Mouse (Mus musculus) embryonic facial prominence, embryonic 14.5 days (tissue): Measurements from ENCODE around the gene Wdr38. TPM values are rescaled to one million over a fixed set of nuclear protein-coding genes. Genes with fewer than 3 reads are reported as not detected.

Experiments
- ATAC-seq: fragments of 200-750 bp; cut with Nextera tagmentation; 2 replicates; pipeline ENCODE4 v1.8.0; 2017; ENCODE audit warnings: low read depth, moderate number of reproducible peaks, moderate TSS enrichment
- DNase-seq: peaks from one replicate; pipeline ENCODE4 v3.0.0-alpha.2; 2015; ENCODE audit warnings: low spot score
- H3K27ac ChIP-seq: fragments of 300-500 bp; sonication (generic); replicated peaks from 2 replicates; pipeline ENCODE4 v1.5.1; 2014; ENCODE audit warnings: low read depth, mild to moderate bottlenecking, low read length, moderate library complexity
- H3K27me3 ChIP-seq: fragments of 300-500 bp; sonication (generic); replicated peaks from 2 replicates; pipeline ENCODE4 v1.6.1; 2014; ENCODE audit warnings: low read length; ENCODE audit not compliant: control insufficient read depth, insufficient read depth
- H3K36me3 ChIP-seq: fragments of 300-500 bp; sonication (generic); 2 replicates; pipeline ENCODE4 v1.6.1; 2014; ENCODE audit warnings: low read length, mixed read lengths; ENCODE audit not compliant: control insufficient read depth, insufficient read depth
- H3K4me1 ChIP-seq: fragments of 300-500 bp; sonication (generic); 2 replicates; pipeline ENCODE4 v1.6.1; 2014; ENCODE audit warnings: antibody characterized with exemption, low read length; ENCODE audit not compliant: control insufficient read depth, insufficient read depth
- H3K4me2 ChIP-seq: fragments of 300-500 bp; sonication (generic); 2 replicates; pipeline ENCODE4 v1.6.1; 2014; ENCODE audit warnings: low read depth, mild to moderate bottlenecking, low read length, moderate library complexity, mixed read lengths
- H3K4me3 ChIP-seq: fragments of 300-500 bp; sonication (generic); 2 replicates; pipeline ENCODE4 v1.5.1; 2014; ENCODE audit warnings: low read depth, mild to moderate bottlenecking, low read length
- H3K9ac ChIP-seq: fragments of 300-500 bp; sonication (generic); 2 replicates; pipeline ENCODE4 v1.6.1; 2014; ENCODE audit warnings: low read depth, mild to moderate bottlenecking, low read length, moderate library complexity, mixed read lengths
- H3K9me3 ChIP-seq: fragments of 300-500 bp; sonication (generic); 2 replicates; pipeline ENCODE4 v1.6.1; 2016; ENCODE audit warnings: low read length; ENCODE audit not compliant: control insufficient read depth
- WGBS: fragments of 180-500 bp; shearing (Covaris S2); extraction: QIAGEN DNeasy Blood & Tissue Kit; methylation state at CpG from one replicate; pipeline ENCODE4 v1.1.7; 2014; 5-methylcytosine and 5-hydroxymethylcytosine counted together
- polyA plus RNA-seq: library from polyadenylated mRNA; unstranded; fragments of >200 nt; fragmentation: Nextera tagmentation; extraction: Ambion mirVana; gene quantifications from 2 replicates; pipeline ENCODE4 v1.2.1, GENCODE M21; 2014

Wdr38 gene
- polyA plus RNA-seq, 1 experiment from 2014 or later, result 1.4 TPM

GRCm38 (mm10) chr2:38970057-38970456, 27.2 kb upstream of the Wdr38 start:
- Histone ChIP-seq H3K4me3 (no peak overlapping the region), H3K27me3 (no peaks in the 10 kb centered on the region), H3K4me2 (no peak overlapping the region), H3K9me3 (0 out of 2 replicates have a peak, but pooled peaks cover 3% of the 10 kb centered on the region), H3K4me1 (no peaks in the 10 kb centered on the region), H3K36me3 (no peaks in the 10 kb centered on the region), H3K9ac (no peak overlapping the region), H3K27ac (no peak overlapping the region)
- 71% methylated on average over 5 of the region's 5 CpGs for WGBS
- no peak for DNase-seq
- no peak for ATAC-seq

GRCm38 (mm10) chr2:38973223-38973622, 24.1 kb upstream of the Wdr38 start:
- ATAC-seq (no peak), DNase-seq (no peak)
- H3K27ac ChIP-seq, result no peak overlapping the region
- H3K9me3 ChIP-seq, result 0 out of 2 replicates have a peak, but pooled peaks cover 3% of the 10 kb centered on the region
- no peak overlapping the region for H3K4me3 ChIP-seq
- 42% methylated on average over 2 of the region's 2 CpGs for WGBS
- no peaks in the 10 kb centered on the region for H3K36me3 ChIP-seq
- H3K9ac ChIP-seq, result no peak overlapping the region
- no peaks in the 10 kb centered on the region for H3K4me1 ChIP-seq
- no peaks in the 10 kb centered on the region for H3K27me3 ChIP-seq
- H3K4me2 ChIP-seq, result no peak overlapping the region

- DNase-seq (no peak), ATAC-seq (no peak)
- H3K27me3 ChIP-seq, result no peaks in the 10 kb centered on the region
- H3K4me3 ChIP-seq, result no peak overlapping the region
- H3K4me2 ChIP-seq, result no peak overlapping the region
- H3K9me3 ChIP-seq, result 0 out of 2 replicates have a peak, but pooled peaks cover 3% of the 10 kb centered on the region
- no peaks in the 10 kb centered on the region for H3K36me3 ChIP-seq
- no peak overlapping the region for H3K27ac ChIP-seq
- no peaks in the 10 kb centered on the region for H3K4me1 ChIP-seq
- 77% methylated on average over 7 of the region's 7 CpGs for WGBS
- H3K9ac ChIP-seq, result no peak overlapping the region
Measured at GRCm38 (mm10) chr2:38973701-38974100, 23.6 kb upstream of the Wdr38 start.

GRCm38 (mm10) chr2:38974171-38974570, 23.1 kb upstream of the Wdr38 start:
- Histone ChIP-seq H3K27ac (no peak overlapping the region), H3K4me2 (no peak overlapping the region), H3K4me3 (no peak overlapping the region), H3K9me3 (0 out of 2 replicates have a peak, but pooled peaks cover 2% of the 10 kb centered on the region), H3K36me3 (no peaks in the 10 kb centered on the region), H3K27me3 (no peaks in the 10 kb centered on the region), H3K9ac (no peak overlapping the region), H3K4me1 (no peaks in the 10 kb centered on the region)
- DNase-seq (no peak), ATAC-seq (no peak)
- WGBS, result 28% methylated on average over 2 of the region's 2 CpGs

DNA sequence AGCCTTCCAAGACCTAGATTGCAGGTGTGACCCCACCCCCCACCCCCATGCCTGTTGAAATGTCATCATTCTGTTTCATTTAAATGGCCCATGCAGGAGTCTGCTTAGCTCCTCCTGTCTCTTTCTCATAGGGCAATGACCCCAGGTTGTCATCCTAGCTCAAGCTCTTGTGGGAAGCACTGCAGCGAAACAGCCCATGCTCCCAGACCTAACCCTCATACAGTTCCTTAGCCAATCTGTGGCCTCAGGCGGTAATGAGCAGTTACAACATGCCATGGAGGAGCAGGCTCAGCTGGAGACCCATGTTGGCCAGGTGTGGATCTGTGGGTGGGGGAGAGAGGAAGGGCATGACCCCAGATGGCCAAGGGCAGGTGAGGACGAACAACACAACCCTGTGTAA, 22.1 kb upstream of the Wdr38 start:
- no peaks in the 10 kb centered on the region for H3K27me3 ChIP-seq
- H3K4me1 ChIP-seq, result no peaks in the 10 kb centered on the region
- ATAC-seq, result no peak
- no peaks in the 10 kb centered on the region for H3K36me3 ChIP-seq
- H3K27ac ChIP-seq, result no peak overlapping the region
- DNase-seq, result no peak
- no peak overlapping the region for H3K4me3 ChIP-seq
- H3K9ac ChIP-seq, result no peak overlapping the region
- H3K4me2 ChIP-seq, result no peak overlapping the region
- H3K9me3 ChIP-seq, result no peaks in the 10 kb centered on the region
- 66% methylated on average over 3 of the region's 3 CpGs for WGBS

DNA sequence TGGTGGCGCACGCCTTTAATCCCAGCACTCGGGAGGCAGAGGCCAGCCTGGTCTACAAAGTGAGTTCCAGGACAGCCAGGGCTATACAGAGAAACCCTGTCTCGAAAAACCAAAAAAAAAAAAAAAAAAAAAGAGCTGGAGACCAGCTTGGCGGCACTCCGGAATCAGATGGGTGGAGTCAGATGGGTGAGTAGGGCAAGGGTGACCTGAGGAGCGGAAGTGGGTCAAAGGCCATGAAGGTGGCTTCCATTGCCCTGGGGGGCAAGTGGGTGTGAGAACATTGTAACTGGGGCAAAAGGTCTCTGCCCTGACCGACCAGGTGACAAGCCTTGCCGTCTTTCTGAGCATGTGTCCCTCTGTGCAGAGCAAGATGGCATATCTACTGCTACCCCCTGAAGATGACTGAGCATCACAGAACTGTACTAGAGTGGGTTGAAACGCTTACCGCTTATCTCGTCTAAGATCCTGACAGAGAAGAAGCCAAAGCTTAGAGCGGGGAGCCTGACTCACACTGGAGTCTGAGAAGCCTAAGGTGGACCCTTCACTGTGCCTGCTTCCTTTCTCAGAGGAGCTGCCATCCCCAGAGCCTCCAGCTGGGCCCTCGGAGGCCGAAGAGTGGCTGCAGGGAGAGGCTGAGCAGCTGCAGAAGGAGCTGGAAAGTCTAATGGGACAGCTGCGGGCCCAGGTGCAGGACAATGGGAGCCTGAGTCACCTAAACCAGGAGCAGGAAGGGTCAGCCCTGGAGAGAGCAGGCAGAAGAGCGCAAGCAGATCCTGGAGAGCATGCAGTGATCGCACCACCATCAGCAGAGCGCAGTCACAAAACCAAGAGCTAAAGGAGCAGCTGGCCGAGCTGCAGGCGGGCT, 21.1 kb upstream of the Wdr38 start:
- Histone ChIP-seq H3K27me3 (no peaks in the 10 kb centered on the region), H3K27ac (no peak overlapping the region), H3K4me3 (no peak overlapping the region), H3K9me3 (no peaks in the 10 kb centered on the region), H3K4me1 (no peaks in the 10 kb centered on the region), H3K36me3 (no peaks in the 10 kb centered on the region), H3K9ac (no peak overlapping the region), H3K4me2 (no peak overlapping the region)
- DNase-seq, result no peak
- 78% methylated on average over 21 of the region's 21 CpGs for WGBS
- ATAC-seq, result no peak

DNA sequence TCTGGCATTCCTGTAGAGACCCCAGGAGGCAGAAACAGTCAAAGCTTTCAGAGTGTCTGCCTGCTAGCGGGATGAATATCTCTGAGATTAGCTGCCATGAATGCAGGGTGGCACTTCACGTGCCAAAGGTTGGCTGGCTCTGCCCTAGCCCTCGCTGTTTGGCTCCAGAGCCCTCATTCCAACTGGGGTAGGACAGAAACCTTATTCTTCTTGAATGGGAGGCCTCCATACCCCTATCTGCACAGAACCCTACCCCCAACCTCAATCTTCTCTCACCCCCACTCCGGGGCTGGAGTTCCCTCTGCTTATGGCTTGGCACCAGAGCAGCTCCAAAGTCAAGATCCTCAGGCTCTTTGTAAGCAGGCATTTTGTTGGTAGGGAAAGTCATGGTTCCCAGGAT, 19.4 kb upstream of the Wdr38 start:
- WGBS, result 51% methylated on average over 4 of the region's 4 CpGs
- ATAC-seq, result peak; percentile 41; the same call in 1 of the 2 replicates
- H3K27ac ChIP-seq, result no peak overlapping the region
- no peak overlapping the region for H3K4me2 ChIP-seq
- no peak for DNase-seq
- no peaks in the 10 kb centered on the region for H3K27me3 ChIP-seq
- H3K9me3 ChIP-seq, result no peaks in the 10 kb centered on the region
- H3K9ac ChIP-seq, result no peak overlapping the region
- H3K4me1 ChIP-seq, result no peaks in the 10 kb centered on the region
- H3K36me3 ChIP-seq, result no peaks in the 10 kb centered on the region
- no peak overlapping the region for H3K4me3 ChIP-seq

- ATAC-seq, result no peak
- DNase-seq, result no peak
- WGBS, result 96% methylated on average over 2 of the region's 2 CpGs
- Histone ChIP-seq H3K27me3 (no peaks in the 10 kb centered on the region), H3K4me1 (no peaks in the 10 kb centered on the region), H3K4me3 (no peak overlapping the region), H3K9ac (no peak overlapping the region), H3K4me2 (no peak overlapping the region), H3K9me3 (peaks cover 7% of the 10 kb centered on the region; the same call in 1 of the 2 replicates), H3K36me3 (no peaks in the 10 kb centered on the region), H3K27ac (no peak overlapping the region)
Measured at GRCm38 (mm10) chr2:38983456-38983855, 13.8 kb upstream of the Wdr38 start.

DNA sequence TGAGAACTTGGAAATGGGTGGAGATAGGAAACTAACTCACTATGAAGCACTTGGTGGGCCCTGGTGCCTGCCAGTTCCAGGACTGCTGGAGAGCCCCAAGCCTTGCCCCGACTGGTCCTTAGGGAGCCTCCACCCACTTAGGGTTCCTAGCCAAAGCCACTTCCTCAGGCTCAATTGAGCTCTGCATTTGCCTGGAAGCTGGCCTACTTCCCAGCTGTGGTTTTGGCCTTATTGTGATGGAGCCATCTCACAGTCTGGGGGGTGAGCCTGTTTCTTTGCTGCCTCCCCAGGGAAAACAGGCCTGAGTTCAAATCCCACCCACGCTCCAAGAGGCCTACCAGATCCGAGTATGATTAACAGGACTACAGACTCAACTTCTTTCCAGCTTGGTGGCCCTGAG, 10.7 kb upstream of the Wdr38 start:
- no peak for ATAC-seq
- 73% methylated on average over 3 of the region's 3 CpGs for WGBS
- Histone ChIP-seq H3K36me3 (no peaks in the 10 kb centered on the region), H3K9me3 (peaks cover 7% of the 10 kb centered on the region; the same call in 1 of the 2 replicates), H3K27me3 (no peaks in the 10 kb centered on the region), H3K4me3 (no peak overlapping the region), H3K4me2 (no peak overlapping the region), H3K9ac (no peak overlapping the region), H3K4me1 (no peaks in the 10 kb centered on the region), H3K27ac (no peak overlapping the region)
- peak; percentile 69 for DNase-seq
